Mouse (Mus musculus): ENCODE measurements around the gene Wdr34. TPM values are rescaled to one million over a fixed set of nuclear protein-coding genes. Genes with fewer than 3 reads are reported as not detected.
"Not testable (repeated sequence)": the region's sequence is repeated elsewhere in the genome, so short reads cannot be mapped to it uniquely, and the experiment has no call there.

Wdr34 gene
- total RNA-seq, 1 experiment from 2014 or later = 8.4 TPM

- ATAC-seq (replicated peaks in 1 of 2; ENCODE audit: insufficient read depth in 1 of 2, low FRiP score in 2 of 2, low TSS enrichment in 1 of 2, low read depth in 1 of 2, poor library complexity in 2 of 2, severe bottlenecking in 2 of 2) = no peak
These were observed 24.2 kb upstream of the Wdr34 start for GRCm38 (mm10) chr2:30072875-30073274.

DNA sequence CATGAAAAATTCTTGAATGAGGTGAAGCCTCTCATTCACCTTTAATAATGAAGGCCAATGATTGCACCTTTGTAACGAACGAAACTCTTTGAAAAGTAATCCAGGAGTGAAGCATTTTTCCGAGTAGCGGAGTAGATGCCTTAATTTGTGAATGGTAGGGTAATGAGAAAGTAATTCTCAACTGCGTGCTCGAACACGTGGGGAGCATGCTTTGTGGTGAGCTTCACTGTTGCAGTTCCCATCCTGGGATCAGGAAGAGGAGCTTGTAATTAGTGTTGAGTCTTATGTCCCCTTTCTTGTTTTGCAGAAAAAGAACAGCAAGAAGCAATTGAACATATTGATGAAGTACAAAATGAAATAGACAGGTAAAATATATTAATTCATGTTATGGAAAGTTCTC lies 19.3 kb upstream of the Wdr34 start:
- no peak for ATAC-seq (replicated peaks in 1 of 2; ENCODE audit: insufficient read depth in 1 of 2, low FRiP score in 2 of 2, low TSS enrichment in 1 of 2, low read depth in 1 of 2, poor library complexity in 2 of 2, severe bottlenecking in 2 of 2)

DNA sequence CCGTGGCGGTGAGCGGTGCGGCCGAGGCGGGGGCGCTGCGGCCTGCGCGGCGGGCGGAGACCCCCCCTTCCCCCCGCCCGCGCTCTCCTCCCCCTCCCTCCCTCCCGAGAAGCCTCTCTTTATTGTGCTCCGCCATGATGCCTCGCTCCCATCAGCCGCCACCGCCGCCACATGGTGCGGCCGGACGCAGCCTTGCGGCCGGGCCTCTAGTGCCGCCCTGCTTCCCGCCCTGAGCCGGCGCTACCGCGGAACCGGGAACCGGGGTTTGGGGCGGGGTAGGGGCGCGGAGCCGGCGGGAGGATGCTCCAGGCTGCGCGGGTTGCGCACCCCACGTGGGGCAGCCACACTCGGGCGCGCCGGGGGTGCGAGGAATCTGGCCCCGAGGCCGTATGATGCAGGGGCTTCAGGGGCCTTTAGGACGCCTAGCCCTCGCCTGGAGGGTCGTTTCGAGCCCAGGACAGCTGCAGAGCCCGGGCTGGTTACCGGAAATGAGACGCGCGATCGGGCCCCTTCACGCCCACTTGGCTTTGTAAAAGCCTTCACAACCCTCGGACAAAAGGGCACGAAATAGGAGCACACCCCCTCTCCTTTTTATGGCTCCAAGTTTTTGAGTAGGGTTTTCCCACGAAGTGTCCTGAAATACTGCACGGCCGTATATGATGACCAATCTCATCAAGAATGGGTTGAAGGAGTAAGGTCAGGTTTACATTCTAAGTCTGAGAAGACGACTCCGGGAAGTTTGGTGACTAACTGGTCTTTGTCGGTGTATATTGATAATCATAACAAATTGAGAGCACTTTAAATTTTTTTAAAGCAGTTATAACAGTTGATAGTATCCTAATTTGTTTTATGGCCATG lies 18.6 kb upstream of the Wdr34 start:
- no peak for ATAC-seq (replicated peaks in 1 of 2; ENCODE audit: insufficient read depth in 1 of 2, low FRiP score in 2 of 2, low TSS enrichment in 1 of 2, low read depth in 1 of 2, poor library complexity in 2 of 2, severe bottlenecking in 2 of 2)

DNA sequence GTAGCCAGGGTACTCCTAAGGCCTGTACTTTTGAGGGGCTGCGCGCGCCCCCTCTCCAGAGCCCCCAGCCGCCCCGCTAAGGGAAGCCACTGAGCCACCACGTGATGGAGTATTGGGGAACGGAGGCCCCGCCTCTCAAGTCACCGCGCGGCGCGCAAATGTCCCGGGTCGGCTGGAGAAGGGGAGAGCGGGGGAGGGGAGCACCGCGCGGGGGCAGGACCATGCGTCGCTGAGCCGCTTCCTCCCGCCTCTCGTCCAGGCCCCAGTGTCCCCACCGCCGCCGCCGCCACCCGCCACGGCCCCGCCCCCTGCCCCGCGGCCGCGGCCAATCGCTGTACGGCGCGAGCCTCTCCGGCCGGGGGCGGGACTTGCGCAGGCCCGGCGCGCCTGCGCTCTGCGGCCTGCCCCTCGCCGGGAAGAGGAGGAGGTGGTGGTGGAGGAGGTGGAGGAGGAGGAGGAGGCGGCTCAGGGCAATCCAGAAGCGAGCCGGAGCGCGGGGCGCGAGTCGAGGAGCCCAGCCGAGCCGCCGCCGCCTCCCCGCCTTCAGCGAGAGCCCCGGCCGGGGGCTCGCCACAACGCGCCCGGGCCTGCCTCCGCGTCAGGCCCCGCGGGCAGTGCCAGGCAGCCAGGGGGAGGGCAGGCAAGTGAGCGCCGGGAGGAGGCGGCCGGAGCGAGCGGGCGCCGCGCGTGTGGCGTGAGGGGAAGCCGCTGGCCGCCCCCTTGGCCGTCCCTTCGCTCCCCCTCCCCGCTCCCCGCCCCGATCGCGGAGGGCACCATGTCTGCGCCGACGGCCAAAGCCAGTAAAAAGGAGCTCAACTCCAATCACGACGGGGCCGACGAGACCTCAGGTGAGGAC lies 17.6 kb upstream of the Wdr34 start:
- peak; percentile 66 to 80 for ATAC-seq (replicated peaks in 1 of 2; ENCODE audit: insufficient read depth in 1 of 2, low FRiP score in 2 of 2, low TSS enrichment in 1 of 2, low read depth in 1 of 2, poor library complexity in 2 of 2, severe bottlenecking in 2 of 2)

GRCm38 (mm10) chr2:30064298-30064697 lies 15.6 kb upstream of the Wdr34 start:
- no peak for ATAC-seq (replicated peaks in 1 of 2; ENCODE audit: insufficient read depth in 1 of 2, low FRiP score in 2 of 2, low TSS enrichment in 1 of 2, low read depth in 1 of 2, poor library complexity in 2 of 2, severe bottlenecking in 2 of 2)

DNA sequence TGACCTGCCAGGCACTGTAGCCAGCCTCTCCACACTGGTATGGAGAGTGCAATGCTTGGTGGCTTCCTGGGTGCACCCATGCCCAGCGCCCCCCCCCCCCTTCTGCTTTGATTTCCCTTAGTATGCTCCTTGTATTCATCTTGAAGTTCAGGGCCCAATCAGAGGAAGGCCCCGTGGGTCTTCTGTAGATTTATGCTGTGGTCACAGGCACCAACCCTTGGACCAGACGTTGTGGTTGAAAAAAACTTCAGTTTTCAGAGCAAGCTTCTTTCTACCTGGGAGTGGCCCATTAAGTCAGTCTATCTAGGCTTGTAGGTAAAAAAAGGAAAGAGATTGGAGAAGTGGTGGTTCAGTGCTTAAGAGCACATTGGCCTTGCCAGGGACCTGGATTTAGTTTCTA lies 15.1 kb upstream of the Wdr34 start:
- no peak for ATAC-seq (replicated peaks in 1 of 2; ENCODE audit: insufficient read depth in 1 of 2, low FRiP score in 2 of 2, low TSS enrichment in 1 of 2, low read depth in 1 of 2, poor library complexity in 2 of 2, severe bottlenecking in 2 of 2)

- no peak for ATAC-seq (replicated peaks in 1 of 2; ENCODE audit: insufficient read depth in 1 of 2, low FRiP score in 2 of 2, low TSS enrichment in 1 of 2, low read depth in 1 of 2, poor library complexity in 2 of 2, severe bottlenecking in 2 of 2)
These were observed 14.6 kb upstream of the Wdr34 start for GRCm38 (mm10) chr2:30063235-30063634.

GRCm38 (mm10) chr2:30062249-30063093 lies 13.8 kb upstream of the Wdr34 start:
- ATAC-seq (replicated peaks in 1 of 2; ENCODE audit: insufficient read depth in 1 of 2, low FRiP score in 2 of 2, low TSS enrichment in 1 of 2, low read depth in 1 of 2, poor library complexity in 2 of 2, severe bottlenecking in 2 of 2) = peak; percentile 16 to 24; a peak in 3 of 4 replicates

DNA sequence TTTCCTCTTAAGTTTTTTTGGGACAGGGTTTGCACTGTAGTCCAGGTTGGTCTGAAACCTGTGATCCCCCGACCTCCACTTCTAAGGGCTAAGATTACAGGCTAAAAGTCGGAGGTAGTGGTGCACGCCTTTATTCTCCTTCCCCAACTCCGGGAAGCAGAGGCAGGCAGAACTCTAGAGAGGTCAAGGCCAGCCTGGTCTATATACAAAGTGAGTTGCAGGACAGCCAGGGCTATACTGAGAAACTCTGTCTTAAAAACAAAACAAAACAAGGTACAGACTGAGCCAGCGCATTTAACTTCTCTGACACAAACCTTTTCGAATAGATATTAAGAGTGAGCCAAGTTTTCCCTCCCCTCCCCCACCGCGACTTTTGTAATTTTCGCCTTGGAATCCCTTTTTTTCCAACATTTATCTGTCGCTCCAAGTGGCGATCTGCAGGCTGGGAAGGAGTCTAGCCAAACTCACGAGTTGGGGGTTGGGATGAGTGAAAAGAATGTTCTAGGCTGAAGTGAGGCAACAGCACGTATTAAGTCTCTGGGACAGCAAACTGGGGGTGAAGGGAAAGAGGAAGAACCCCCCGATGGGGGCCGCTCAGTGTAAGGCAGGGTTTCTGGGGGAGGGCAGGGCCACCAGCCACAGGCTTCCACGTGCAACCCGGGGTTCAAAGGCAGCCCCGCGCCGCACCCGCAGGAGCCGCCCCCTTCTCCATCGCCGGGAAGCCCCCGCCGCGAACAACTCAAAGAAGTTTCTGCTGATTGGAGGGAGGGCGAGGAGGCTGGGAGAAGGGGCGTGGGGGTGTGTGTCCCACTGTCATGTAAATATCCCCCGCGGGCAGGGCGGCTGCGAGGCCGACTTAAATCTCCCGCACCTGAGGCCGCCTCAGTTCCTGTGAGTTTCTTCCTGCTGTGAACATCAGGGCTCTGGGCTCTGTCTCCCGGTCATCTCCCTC lies 12.8 kb upstream of the Wdr34 start:
- peak in 1 of 2 experiments; percentile 36; a peak in 1 of 4 replicates for ATAC-seq (replicated peaks in 1 of 2; ENCODE audit: insufficient read depth in 1 of 2, low FRiP score in 2 of 2, low TSS enrichment in 1 of 2, low read depth in 1 of 2, poor library complexity in 2 of 2, severe bottlenecking in 2 of 2)

DNA sequence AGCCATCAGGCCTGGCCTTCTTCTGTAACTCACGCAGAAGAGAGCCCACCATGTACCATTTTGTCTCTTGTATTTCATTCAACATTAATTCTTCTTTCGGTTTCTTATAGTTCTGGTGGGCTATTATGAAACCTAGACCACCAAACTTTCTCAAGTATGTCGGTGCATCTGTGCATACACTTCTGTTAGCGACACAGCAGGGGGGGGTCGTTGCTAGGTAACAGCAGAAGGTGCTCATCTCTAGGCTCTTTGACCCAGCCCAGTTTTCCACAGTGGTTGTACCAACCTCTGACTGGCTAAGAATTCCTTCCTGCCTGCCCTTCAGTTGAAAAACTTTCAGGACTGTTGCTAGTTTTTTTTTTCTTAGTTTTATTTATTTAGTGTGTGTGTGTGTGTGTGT lies 9.7 kb upstream of the Wdr34 start:
- ATAC-seq (replicated peaks in 1 of 2; ENCODE audit: insufficient read depth in 1 of 2, low FRiP score in 2 of 2, low TSS enrichment in 1 of 2, low read depth in 1 of 2, poor library complexity in 2 of 2, severe bottlenecking in 2 of 2) = no peak

DNA sequence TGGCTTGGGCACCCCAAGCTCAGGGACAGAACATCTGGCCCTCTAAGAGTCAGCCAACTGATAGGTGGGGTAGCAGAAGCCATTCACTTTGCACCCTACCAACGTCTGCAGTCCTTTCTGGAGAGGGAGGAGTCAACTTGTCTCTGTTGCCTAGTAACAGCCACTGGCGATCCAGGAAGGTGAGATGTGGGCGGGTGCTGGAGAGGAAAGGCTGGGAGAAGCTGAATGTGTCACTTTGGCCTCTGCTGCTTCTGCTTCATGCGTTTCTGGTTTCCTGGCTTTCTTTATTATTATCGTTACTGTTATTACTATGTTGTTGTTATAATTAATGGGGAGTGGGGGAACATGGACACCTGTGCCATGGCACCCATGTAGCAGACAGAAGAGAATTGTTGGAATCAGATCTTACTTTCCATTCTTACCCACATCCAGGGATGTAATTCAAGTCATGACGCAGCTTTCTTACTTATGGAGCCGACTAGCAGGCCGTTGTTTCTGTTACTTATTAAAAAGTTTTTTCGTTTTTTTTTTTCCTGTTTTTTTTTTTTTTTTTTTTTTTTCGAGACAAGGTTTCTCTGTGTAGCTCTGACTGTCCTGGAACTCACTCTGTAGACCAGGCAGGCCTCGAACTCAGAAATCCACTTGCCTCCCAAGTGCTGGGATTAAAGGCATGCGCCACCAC lies 8.7 kb upstream of the Wdr34 start, which contains the start of gene Set:
Set (plus strand) TSS at position 156 of the 682 bp plus-strand sequence.
- ATAC-seq (replicated peaks in 1 of 2; ENCODE audit: insufficient read depth in 1 of 2, low FRiP score in 2 of 2, low TSS enrichment in 1 of 2, low read depth in 1 of 2, poor library complexity in 2 of 2, severe bottlenecking in 2 of 2) = no peak

DNA sequence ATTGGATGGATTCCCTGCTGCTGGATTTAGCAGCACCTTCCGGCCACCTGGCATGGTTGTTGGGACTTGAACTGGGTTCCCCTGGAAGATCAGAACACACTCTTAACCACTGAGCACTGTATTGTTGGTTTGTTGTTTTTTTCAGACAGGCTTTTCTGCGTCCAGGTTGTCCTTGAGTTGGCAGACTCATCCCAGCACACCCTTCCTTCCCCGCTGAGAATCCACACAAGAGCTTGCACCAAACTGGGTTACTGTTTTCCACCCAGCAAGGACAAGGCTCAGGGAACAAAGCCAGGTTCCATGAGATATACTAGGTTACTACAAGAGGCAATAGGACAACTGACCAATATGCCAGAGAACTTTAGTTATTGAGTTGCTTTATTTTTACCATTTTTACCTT lies 8.1 kb upstream of the Wdr34 start:
- no peak for ATAC-seq (replicated peaks in 1 of 2; ENCODE audit: insufficient read depth in 1 of 2, low FRiP score in 2 of 2, low TSS enrichment in 1 of 2, low read depth in 1 of 2, poor library complexity in 2 of 2, severe bottlenecking in 2 of 2)

GRCm38 (mm10) chr2:30055310-30055709 lies 6.6 kb upstream of the Wdr34 start:
- ATAC-seq (replicated peaks in 1 of 2; ENCODE audit: insufficient read depth in 1 of 2, low FRiP score in 2 of 2, low TSS enrichment in 1 of 2, low read depth in 1 of 2, poor library complexity in 2 of 2, severe bottlenecking in 2 of 2) = not testable (repeated sequence)

DNA sequence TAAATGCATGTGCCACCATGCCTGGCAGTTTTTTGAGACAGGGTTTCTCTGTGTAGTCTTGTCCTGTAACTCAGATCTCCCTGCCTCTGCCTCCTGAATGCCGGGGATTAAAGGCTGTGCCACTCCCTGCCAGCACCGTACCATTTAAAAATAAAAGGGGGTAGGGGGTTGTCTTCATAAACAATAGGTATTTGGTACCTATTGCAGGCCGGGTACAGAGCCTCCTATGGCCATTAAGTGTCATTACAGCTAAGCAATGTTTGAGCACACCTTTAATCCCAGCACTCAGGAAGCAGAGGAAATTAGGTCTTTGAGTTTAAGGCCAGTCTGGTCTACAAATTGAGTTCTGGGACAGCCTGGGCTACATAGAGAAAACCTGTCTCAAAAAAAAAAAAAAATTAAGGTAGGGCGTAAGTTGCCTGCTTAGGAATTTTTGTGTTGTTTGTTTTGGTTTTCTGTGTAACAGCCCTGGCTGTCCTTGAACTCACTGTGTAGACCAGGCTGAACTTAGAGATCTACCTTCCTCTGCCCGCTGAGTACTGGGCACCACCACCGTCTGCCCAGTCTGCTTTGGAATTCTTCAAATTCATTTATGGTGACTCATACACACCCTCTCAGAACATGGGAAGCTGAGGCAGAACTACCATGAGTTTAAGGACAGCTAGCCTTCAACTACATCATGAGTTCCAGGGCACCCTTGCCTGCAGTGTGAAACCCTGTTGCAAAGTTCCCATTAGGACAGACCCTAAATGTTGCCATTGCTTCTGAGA lies 3.5 kb upstream of the Wdr34 start:
- ATAC-seq (replicated peaks in 1 of 2; ENCODE audit: insufficient read depth in 1 of 2, low FRiP score in 2 of 2, low TSS enrichment in 1 of 2, low read depth in 1 of 2, poor library complexity in 2 of 2, severe bottlenecking in 2 of 2) = 0 out of 4 replicates have a peak, but pooled peaks of 1 of the 2 experiments have one; percentile 41

DNA sequence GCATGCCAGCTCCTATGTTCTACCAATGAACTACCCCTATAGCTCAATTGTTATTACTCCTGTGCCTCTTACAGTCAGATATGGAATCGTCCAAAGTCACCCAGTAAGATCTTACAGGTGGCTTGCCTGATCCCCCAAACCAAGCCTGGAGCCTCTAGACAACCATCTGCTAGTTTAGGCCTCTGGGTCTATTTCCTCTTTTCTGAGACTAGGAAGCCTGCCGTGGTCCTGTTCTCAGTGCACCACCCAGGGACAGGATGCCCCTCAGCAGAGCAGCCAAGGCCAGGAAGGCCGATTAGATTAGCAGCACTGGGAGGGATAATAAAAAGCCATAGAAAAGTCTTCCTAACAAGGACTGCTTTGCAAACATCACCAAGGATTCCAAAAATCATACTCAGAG lies 1.1 kb upstream of the Wdr34 start:
- ATAC-seq (replicated peaks in 1 of 2; ENCODE audit: insufficient read depth in 1 of 2, low FRiP score in 2 of 2, low TSS enrichment in 1 of 2, low read depth in 1 of 2, poor library complexity in 2 of 2, severe bottlenecking in 2 of 2) = no peak

All from hematopoietic stem cell, adult 5-6 weeks (primary cell).